Mouse (Mus musculus): ENCODE measurements around the gene Nap1l5.
"Not testable (repeated sequence)": the region's sequence is repeated elsewhere in the genome, so short reads cannot be mapped to it uniquely, and the experiment has no call there.

Gene Nap1l5

DNA sequence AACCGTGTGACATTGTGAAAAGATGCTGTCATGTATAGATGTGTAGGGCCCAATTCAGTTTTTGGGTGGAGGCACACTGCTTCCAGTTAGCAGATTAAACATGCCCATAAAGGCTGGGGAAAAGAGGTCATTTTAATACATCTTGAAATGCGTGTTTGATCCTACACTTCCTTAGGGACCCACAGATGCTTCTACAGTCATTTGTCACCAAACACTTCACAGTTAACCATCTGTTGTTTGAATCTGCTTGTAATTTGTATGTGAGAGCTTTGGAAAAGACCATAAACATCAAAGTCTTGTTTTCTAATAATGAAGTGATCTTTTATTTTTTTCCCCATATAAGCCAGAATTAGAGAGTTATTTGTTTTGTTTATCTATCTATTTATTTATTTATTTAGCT, 915 bp upstream of the Nap1l5 start:
- DNase-seq (ENCODE audit: extremely low read depth, insufficient read length, low spot score): no peak

- no peak for DNase-seq (ENCODE audit: extremely low read depth, insufficient read length, low spot score)
Observed at GRCm38 (mm10) chr6:58907336-58907735, 460 bp upstream of the Nap1l5 start.

DNA sequence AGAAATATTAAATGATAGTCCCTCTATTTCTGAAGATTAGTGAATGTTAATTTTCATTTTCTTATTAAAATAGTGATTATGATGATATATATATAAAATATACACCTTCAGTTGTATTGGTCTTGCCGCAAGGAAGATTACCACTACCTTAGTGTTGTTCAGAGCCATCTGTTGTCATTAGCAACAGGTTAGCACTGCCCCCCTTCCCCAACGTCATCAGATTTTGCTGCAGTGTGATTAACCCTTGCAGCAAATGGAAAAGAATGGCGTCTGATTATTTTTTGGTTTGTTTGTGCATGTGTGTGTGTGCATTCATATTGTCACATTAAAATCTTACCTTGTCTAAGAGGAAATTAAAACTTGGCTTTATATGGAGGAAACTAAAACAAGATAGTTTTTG, 2.3 kb downstream of the Nap1l5 start:
- no peak for DNase-seq (ENCODE audit: extremely low read depth, insufficient read length, low spot score)

GRCm38 (mm10) chr6:58903171-58903570, 3.7 kb downstream of the Nap1l5 start:
- no peak for DNase-seq (ENCODE audit: extremely low read depth, insufficient read length, low spot score)

DNA sequence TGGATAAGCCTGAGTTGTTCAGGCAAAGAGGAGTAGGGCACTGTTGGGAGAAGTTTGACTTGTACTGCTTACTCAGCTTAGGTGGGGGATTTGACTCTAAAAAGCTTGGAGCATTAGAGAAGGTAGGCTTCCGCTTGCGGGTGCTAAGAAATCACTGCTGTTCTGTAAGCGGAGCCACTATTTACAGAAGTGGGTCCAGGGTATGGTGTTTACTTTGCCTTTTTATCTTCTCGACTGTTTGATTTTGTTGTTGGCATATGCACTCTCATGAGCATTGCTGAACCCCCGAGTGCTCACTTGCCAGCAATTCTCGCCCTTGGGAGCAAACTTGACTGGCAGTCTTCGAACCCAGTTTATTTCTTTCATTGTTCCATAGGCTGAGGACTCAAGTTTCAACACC, 6.3 kb downstream of the Nap1l5 start:
- no peak for DNase-seq (ENCODE audit: extremely low read depth, insufficient read length, low spot score)

DNA sequence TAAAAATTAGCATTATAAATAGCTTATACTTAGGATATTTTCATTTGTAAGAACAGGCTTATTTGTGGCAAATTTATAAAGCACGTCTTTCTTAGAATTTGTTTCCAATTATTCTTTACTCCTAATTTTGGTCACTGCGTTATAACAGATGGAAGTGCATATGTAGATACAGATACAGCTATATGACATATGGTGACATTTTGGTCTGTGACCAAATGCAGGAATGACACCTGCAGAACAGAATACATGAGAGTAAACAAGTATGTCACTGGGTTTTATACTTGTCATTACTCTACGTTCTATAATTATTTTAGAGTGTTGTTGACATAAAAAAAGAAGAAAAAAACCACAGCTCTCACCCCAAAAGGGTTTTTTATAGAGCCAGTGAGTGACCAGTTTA, 7.8 kb downstream of the Nap1l5 start:
- DNase-seq (ENCODE audit: extremely low read depth, insufficient read length, low spot score): no peak

DNA sequence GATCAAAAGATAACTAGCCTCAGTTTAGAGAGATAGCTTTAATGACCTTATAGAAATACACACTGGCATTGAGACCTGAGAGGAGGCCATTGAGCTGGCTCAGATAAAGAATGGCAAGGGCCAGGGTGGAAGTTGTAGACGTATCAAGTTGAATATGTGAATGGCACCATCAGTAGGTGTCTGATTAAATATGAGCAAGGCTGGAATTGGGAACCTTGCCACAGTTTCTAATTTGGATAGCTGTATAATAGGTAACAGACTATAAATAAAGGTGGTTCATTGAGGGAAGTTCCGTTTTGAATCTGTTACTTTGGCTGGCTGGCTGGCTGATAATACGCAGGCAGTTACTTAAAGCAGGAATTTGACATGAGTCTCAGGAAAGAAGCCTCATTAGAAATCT, 10.2 kb downstream of the Nap1l5 start:
- DNase-seq (ENCODE audit: extremely low read depth, insufficient read length, low spot score): no peak

DNA sequence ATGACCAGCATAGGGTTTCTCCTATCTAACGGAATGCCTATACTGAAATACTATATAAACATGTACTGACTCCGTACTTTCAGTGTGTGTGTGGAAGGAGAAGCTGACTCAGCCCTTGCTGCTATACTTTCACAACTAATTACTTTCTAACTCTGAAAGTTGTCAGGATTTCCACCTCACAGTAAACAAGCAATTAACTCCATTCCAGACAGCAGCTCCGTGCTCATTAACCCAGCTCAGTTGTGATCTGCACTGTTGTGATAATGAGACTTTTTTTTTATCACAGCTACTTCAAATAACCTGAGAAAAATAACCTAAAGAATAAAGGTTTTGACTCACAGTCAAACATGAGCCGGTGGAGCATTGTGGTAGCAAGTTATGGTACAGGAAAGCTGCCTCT, 11.9 kb downstream of the Nap1l5 start:
- DNase-seq (ENCODE audit: extremely low read depth, insufficient read length, low spot score): no peak

DNA sequence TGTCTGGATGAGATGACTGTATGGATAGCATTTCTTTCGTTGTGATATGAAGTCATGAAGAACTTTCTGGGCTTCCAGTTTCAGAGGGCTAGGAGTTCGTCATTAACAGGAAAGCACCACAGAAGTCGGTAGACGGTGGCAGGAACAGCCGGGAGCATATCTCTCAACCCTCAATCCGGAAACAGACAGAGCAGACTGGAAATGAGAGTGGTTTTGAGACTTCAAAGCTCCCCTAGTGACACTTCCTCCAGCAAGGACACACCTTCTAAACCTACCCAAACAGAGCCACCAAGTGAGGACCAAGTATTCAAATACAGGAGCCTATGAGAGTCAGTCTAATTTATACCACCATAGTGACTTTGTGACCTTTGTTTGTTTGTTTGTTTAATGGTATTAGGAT, 13.6 kb downstream of the Nap1l5 start:
- no peak for DNase-seq (ENCODE audit: extremely low read depth, insufficient read length, low spot score)

DNA sequence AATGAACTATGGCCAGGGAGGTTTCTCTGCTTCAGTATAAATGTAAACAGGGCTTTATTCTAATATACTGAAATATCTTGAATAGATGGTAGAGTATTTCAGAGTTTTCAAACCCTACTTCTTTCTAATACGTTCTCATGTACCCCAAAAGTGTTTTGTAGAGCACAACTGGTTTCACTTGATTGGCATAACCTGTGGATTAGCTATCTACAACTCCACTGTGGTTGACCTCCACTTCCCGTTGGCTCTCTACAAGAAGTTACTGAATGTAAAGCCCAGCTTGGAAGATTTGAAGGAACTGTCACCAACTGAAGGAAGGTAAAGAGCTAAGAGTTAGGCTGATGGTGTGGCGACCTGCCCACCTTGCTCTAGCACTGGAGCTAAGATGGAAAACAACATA, 17.0 kb downstream of the Nap1l5 start:
- DNase-seq (ENCODE audit: extremely low read depth, insufficient read length, low spot score): no peak

DNA sequence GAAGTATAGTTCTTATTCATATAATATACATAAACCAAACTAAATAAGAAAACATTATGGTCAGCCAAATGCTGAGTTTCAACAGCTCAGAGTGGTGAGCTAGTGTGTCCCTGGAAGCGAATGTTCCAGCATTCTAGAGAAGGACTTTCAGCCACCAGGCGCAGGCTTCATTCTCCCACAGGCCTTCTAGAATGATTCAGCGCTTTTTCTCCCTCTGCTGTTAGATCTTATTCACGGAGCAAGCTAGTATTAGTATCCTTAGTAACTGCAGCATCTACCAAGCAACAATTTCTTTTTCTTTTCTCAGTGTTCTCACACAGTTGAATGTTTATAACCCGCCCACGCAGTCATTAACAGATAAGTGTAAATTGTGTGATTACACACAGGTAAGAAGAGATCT, 24.6 kb downstream of the Nap1l5 start:
- DNase-seq (ENCODE audit: extremely low read depth, insufficient read length, low spot score): no peak

DNA sequence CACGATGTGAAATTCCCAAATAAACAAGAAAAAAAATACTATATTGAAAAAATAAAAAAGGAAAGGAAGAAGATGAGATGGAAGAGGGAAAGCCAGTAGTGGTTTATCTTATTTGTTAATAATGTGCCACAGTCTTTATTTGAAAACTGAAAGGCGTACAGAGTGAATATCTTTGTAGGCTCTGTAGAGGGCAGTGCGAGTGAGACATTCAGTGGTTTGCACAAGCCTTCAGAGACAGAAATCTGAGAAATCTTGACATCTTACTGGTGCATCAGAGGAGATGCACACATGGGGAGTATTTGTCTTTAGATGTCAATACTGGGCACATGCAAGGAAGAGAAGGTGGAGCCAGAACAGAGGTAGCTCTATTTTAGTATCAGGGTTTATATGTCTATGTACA, 25.5 kb downstream of the Nap1l5 start:
- DNase-seq (ENCODE audit: extremely low read depth, insufficient read length, low spot score): no peak

GRCm38 (mm10) chr6:58880861-58881260, 26.0 kb downstream of the Nap1l5 start:
- no peak for DNase-seq (ENCODE audit: extremely low read depth, insufficient read length, low spot score)

- no peak for DNase-seq (ENCODE audit: extremely low read depth, insufficient read length, low spot score)
Observed at GRCm38 (mm10) chr6:58879987-58880386, 26.9 kb downstream of the Nap1l5 start.

DNA sequence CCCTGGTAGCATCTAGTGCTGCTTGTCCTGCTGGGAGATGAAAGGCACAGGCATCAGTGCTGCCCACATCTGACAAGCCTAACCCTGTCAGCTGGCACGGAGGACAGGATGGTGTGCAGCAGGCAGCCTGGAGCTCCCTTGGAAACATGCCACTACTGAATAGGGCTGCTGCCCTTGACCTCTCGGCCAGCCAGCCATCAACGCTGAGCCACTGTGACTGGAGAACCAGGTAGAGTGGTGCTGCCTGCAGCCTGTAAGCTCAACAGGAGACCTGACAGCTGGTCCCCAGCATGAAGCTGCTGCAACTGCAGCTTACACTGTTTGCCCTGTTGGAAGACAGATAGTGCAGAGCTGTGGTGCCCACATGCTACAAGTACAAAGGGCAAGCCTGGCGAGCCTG, 27.3 kb downstream of the Nap1l5 start:
- no peak for DNase-seq (ENCODE audit: extremely low read depth, insufficient read length, low spot score)

DNA sequence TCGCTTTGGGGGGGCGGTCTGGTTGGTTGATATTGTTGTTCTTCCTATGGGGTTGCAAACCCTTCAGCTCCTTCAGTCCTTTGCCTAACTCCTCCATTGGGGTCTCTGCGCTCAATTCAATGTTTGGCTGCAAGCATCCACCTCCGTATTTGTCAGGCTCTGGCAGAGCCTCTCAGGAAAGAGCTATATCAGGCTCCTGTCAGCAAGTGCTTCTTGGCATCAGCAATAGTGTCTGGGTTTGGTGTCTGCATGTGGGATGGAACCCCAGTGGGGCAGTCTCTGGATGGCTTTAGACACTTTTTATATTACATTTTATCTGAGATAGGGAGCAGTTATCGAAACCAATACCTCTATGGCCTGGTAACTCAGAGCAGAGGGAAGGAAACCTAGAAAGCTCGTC, 39.0 kb downstream of the Nap1l5 start:
- not testable (repeated sequence) for DNase-seq (ENCODE audit: extremely low read depth, insufficient read length, low spot score)

GRCm38 (mm10) chr6:58863631-58864235, 43.1 kb downstream of the Nap1l5 start:
- DNase-seq (ENCODE audit: extremely low read depth, insufficient read length, low spot score): no peak

DNA sequence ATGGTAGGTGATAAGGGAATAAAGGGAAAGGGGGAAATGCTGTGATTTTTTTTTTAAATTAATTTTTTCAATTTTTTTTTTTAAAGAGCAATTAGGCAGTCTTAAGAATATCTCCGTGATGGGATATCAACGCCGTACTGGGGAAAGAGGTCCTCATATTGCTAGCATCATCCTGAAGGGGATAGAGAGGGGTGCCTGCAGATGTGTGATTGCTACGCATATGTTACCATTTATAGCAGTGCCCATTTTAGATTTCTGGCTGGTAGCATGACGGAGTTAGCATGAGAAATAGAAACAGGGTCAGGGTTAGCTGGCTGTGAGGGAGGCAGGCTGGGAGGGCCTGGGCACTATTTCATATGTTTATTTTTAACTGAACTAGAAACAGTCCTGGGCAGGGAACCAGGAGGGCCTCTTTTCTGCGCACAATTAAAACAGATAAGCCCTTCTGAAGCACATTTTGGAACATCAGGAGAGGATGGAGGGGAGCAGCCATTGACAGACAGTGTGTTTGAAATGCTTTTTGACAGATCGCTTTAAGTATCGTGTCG, 44.4 kb downstream of the Nap1l5 start:
- no peak for DNase-seq (ENCODE audit: extremely low read depth, insufficient read length, low spot score)

DNA sequence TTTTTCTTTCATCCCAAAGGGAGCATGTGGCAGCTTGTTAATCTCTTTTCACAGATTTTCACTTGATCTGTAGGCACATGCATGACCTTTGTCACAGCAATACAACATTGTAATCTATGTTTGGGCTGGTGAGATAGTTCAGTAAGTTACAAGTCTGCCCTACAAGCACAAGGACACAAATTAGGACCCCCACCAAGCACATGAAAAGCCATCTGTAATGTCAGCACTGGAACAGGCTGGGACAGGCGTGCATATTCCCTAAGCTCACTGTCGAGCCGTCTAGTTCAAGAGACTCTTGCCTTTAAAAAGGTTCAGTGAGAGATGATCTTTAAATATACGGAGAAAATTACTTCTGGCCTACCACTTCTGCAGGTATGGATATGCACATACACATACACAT, 47.4 kb downstream of the Nap1l5 start:
- DNase-seq (ENCODE audit: extremely low read depth, insufficient read length, low spot score): no peak

- no peak for DNase-seq (ENCODE audit: extremely low read depth, insufficient read length, low spot score)
Observed at GRCm38 (mm10) chr6:58856494-58856893, 50.4 kb downstream of the Nap1l5 start.

GRCm38 (mm10) chr6:58855676-58856367, 51.1 kb downstream of the Nap1l5 start:
- DNase-seq (ENCODE audit: extremely low read depth, insufficient read length, low spot score): no peak

Data from 3134 (cell line).